Mouse (Mus musculus) common myeloid progenitor, adult 5-6 weeks (primary cell): ENCODE data around the gene BC067074. TPM values are rescaled to one million over a fixed set of nuclear protein-coding genes. Genes with fewer than 3 reads are reported as not detected.

Source experiments
- ATAC-seq: replicated peaks from 2 replicates; pipeline ENCODE4 v1.8.0; 2016; ENCODE audit warnings: low read depth, mild to moderate bottlenecking, moderate TSS enrichment, inconsistent platforms; ENCODE audit not compliant: poor library complexity, severe bottlenecking
- total RNA-seq: library from RNA; stranded (forward); fragments of 200-1000, 187-1606 nt; gene quantifications from 2 replicates; pipeline ENCODE4 v1.2.3, GENCODE M21; 2017

Gene BC067074
- total RNA-seq, 1 experiment from 2014 or later, result 0.18 TPM

GRCm38 (mm10) chr13:113306581-113306980 lies 13.6 kb downstream of the BC067074 start:
- no peak for ATAC-seq

DNA sequence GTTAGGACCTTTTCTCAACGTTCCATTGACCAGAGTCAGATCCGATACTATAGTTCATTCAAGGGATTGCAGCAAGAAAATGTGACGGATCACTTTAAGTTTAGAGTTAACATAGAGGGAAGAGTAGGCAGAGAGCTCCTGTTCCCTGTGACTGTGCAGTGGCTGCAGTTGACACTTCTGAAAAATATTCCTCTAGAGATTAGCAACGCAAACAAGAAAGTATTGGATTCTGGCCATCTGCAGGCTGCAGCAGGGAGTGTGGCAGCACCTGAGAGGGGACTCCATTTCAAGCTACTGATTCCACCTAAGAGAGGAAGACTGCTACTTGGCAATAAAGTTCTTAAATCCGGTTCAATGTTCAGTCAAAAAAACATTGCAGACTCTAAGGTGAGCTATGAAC lies 26.6 kb downstream of the BC067074 start:
- no peak for ATAC-seq

DNA sequence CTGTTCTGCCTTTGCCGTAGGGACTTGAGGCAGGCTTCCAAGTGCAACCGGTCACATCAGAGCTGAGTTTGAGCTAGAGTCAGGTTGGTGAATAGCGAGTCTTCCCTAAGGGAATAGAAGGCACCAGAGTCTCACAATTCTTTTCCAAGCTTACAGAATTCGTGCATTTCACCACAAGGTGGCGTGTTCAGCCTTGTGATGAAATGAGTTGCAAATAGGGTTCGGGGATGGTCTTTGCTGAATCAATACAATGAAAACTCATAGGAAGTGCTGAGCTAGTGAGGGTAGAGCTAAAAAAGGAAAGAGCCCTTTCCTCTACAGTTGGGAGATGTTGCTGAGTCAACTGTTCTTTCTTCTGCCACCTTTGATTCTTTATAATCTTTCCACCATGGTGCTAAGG lies 29.0 kb downstream of the BC067074 start:
- peak; percentile 81 for ATAC-seq

- no peak for ATAC-seq
These were observed 31.3 kb downstream of the BC067074 start for GRCm38 (mm10) chr13:113324241-113324640.

DNA sequence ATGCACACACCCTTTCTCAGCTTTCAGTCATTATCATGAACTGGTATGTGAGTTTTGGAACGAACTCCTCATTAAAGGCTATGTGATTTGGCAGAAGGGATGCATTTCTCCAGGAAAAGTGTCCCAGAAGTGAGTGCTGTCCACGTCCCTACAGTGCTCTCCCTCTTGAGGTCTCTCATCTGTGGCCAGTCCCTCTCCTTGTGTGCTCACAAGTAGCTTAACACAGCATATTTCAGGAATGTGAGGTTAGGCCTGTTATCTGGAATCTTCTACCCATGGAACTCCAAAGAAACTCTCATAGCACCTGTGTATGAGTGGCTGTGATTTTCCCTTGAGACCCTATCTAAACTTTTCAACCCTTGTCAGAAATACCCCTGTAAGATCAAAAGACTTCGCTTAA lies 32.7 kb downstream of the BC067074 start:
- ATAC-seq, result no peak

GRCm38 (mm10) chr13:113332256-113332655 lies 39.3 kb downstream of the BC067074 start:
- ATAC-seq, result 0 out of 2 replicates have a peak, but pooled peaks have one; percentile 23

- ATAC-seq, result no peak
These were observed 40.4 kb downstream of the BC067074 start for GRCm38 (mm10) chr13:113333374-113333773.

GRCm38 (mm10) chr13:113333931-113334330 lies 41.0 kb downstream of the BC067074 start:
- ATAC-seq, result no peak

GRCm38 (mm10) chr13:113334773-113335172 lies 41.8 kb downstream of the BC067074 start:
- ATAC-seq, result no peak

DNA sequence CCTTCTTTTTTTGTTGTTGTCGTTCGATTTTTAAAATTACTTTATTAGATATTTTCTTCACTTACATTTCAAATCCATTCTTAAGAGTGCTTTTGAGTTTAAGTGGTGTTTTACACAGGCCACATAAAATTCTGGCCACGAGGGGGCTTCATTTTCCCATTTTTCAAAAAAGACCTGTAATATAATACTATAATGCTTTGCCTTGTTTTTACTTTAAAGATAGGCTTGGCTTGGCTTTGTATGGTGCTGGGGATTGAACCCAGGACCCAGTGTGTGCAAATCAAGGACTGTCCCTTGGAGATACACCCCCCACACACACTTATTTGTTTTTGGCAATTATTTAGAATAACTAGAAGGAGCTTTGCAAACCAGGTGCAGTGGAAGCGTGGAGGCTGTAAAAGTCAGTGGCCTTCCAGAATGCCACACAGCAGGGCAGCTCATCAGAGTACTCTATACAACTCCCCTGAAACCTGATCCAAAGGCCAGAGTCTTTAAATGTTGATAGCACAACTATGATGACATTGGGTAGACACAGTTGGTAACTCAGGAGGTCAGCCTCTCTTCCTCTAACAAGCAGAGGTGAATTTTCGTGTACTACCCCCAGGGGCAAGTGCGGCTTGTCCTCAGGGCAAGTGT lies 44.4 kb downstream of the BC067074 start:
- 0 out of 2 replicates have a peak, but pooled peaks have one; percentile 27 for ATAC-seq

GRCm38 (mm10) chr13:113340644-113341043 lies 47.7 kb downstream of the BC067074 start:
- ATAC-seq, result peak; percentile 89

DNA sequence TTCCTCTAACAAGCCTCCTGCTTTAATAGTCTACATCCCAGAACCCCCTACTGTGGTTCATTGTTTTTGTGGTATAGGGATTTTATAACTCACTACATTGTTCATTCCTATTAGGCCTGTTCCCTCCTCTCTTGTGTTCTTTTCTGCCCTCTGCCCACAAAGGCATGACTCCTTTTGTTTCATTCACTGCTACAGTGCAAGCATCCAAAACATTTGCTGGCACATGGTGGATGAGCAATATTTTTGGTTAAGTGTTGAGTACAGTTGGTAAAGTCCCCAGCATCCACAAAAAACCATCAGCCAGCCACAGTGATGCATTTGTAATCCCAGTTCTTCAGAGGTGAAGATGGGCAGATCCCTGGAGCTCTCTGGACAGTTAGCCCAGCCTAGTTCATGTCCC lies 48.2 kb downstream of the BC067074 start:
- ATAC-seq, result no peak

DNA sequence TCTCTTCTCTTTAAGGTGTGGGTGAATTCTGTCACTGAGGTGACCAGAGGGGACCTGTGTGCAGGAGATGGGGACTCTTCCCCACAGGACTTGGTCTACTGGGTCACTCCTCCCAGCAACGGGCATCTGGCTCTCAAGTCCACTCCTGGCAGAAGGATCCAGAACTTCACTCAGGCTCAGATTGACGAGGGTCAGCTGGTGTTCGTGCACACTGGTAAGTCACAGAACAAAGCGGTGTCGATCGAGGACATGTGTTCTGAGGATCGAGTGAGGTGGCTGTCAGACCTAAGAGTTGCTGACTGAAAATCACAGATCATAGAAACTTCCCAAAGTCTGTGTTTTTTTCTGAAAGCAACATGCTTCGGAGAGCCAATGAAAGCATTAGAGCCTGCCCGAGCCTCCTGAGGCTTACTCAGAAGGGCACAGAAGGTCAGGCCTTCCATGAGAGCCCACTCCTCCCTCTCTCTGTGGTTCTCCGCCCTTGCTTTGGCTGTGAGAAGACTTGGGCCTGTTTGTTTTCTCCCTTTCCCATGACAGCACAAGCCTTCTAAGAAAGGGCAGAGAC lies 49.5 kb downstream of the BC067074 start:
- ATAC-seq, result no peak

DNA sequence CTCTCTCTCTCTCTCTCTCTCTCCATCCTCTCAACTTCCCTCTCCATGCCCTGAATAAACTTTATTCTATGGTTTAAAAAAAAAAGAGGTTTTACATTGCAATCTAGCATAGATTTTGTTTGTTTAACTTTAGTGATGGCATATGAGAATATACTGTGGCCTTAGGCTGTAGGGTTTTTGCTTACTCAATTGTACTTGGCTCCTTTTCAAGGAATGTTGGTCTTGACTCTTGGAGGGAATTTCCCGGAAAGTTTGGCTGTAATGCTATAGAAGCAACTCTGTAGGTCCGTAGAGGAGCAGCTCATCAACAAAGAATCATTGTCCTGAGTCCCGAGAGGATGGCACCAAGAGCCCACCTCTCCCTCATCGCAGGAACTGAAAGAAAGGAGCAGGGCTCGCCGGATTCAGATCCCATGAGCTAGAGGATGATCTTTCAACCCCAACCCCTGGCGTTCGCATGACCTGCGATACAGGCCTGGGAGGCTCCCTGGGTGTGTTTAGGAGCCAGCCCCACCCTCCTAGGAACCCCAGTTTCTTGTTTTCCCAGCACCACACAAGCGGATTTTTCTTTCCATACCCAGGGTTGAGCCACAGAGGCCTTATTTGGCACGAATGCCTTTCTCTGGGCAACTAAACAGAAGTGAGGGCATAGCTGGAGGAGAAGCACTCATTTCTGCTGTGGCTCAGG lies 57.9 kb downstream of the BC067074 start:
- ATAC-seq, result no peak

- ATAC-seq, result no peak
These were observed 60.6 kb downstream of the BC067074 start for GRCm38 (mm10) chr13:113353546-113353945.

DNA sequence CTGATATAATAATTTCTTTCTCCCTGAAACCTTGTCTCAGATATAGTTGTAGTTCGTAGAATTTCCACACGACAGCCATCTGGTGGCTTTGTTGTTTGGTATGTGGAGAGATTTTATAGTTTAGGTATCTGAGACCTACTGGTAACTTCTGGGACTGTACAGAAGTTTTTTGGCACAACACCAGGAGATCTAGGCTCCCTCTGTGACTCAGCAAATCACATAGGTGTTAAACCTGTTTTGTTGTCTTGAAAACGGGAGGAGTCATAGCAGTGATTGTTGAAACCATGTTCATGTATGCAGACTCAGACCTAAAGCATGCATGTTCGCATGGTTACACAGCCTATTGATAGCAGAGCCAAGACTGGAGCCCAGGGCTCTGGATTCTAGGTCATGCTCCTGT lies 61.0 kb downstream of the BC067074 start:
- no peak for ATAC-seq

GRCm38 (mm10) chr13:113355022-113355421 lies 62.1 kb downstream of the BC067074 start:
- ATAC-seq, result no peak

DNA sequence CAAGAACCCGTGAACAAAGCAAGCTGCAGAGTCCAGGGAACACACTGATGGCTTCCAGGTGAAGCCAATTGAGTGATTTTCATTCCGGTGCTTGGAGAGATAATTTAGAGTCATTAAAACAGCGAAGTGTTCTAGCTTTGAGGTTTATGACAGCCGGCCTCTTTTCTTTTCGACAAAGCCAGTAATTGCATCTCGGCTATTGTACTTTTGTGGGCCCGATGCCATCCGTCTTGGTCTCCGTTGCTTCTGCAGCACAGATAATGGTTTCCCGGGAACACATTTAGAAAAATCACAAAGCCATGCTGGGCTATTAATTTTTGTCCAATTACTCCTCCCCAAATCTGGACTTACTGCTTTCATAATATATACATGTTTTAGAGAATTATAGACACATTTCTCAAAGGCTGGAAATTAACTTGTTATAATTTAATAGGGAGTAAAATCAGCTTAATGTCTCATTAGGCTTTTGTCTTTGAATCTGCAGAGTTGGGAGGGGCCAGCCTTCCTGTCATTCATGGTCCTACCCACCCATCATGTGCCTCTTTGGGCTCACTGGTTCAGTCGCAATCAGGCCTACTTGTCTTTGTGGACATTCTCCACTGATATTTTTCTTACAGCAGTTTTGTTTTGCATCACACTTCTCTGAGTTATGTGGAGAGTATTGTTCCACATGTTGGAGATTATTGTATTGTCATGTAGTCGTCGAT lies 64.6 kb downstream of the BC067074 start:
- ATAC-seq, result no peak

DNA sequence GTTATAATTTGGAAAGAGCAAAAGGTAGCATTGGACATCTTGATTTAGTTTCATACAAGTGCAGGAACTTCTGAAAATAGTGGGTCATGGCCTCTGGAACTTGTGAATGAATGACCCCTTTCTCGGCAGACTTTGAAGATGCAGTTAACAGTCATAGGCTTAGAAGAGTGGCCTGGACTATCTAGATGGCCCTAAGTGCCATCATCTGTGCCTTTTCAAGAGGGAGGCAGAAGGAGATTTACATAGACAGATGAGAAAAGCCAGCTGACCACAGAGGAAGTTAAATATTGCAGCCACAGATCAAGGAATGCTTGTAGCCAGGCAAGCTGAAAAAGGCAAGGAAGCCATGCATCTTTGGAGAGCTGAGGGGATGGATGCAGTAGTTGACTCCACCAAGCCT lies 66.7 kb downstream of the BC067074 start:
- ATAC-seq, result no peak

DNA sequence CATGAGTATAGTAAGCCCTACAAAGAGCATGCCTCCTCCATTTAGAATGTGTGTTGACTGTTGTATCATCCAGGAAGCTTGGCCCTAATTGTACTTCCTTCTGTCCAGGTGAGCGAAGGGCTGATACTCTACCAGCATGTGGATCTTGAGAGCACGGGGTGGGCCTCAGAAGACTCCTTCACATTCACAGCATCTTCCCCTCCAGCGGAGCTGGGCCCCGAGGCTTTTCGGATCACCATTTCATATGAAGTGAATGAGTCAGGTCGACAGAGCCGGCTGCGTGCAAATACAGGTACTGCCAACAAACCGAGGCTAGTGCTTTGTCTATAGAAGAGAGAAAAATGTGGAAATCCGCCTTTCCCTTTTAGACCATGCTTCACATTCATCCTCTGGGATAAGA lies 73.0 kb downstream of the BC067074 start:
- ATAC-seq, result no peak
